Mouse (Mus musculus) heart, postnatal 0 days (tissue): ENCODE data around the gene Foxj3. TPM values are rescaled to one million over a fixed set of nuclear protein-coding genes. Genes with fewer than 3 reads are reported as not detected.

Experiments used
- ATAC-seq: fragments of 200-750 bp; cut with Nextera tagmentation; 2 replicates; pipeline ENCODE4 v1.8.0; 2017; ENCODE audit warnings: low read depth, moderate number of reproducible peaks, moderate library complexity; ENCODE audit not compliant: insufficient read depth
- DNase-seq: peaks from one replicate; pipeline ENCODE4 v3.0.0-alpha.2; 2016; ENCODE audit warnings: low spot score
- H3K27ac ChIP-seq: fragments of 300-500 bp; sonication (generic); 2 replicates; pipeline ENCODE4 v1.5.1; 2014; ENCODE audit warnings: low read depth, mild to moderate bottlenecking
- H3K27me3 ChIP-seq: fragments of 300-500 bp; sonication (generic); 2 replicates; pipeline ENCODE4 v1.6.1; 2014; ENCODE audit warnings: low read length, mixed read lengths; ENCODE audit not compliant: control insufficient read depth, insufficient read depth
- H3K36me3 ChIP-seq: fragments of 300-500 bp; sonication (generic); replicated peaks from 2 replicates; pipeline ENCODE4 v1.6.1; 2014; ENCODE audit warnings: low read length, mixed read lengths; ENCODE audit not compliant: control insufficient read depth, insufficient read depth
- H3K4me1 ChIP-seq: fragments of 300-500 bp; sonication (generic); 2 replicates; pipeline ENCODE4 v1.6.1; 2014; ENCODE audit warnings: antibody characterized with exemption; ENCODE audit not compliant: control insufficient read depth, insufficient read depth
- H3K4me2 ChIP-seq: fragments of 300-500 bp; sonication (generic); 2 replicates; pipeline ENCODE4 v1.6.1; 2014; ENCODE audit warnings: low read depth, mild to moderate bottlenecking, low read length, moderate library complexity
- H3K4me3 ChIP-seq: fragments of 300-500 bp; sonication (generic); 2 replicates; pipeline ENCODE4 v1.5.1; 2014; ENCODE audit warnings: low read depth, low read length
- H3K9ac ChIP-seq: fragments of 300-500 bp; sonication (generic); replicated peaks from 2 replicates; pipeline ENCODE4 v1.6.1; 2014; ENCODE audit warnings: low read depth, low read length, mixed read lengths
- H3K9me3 ChIP-seq: fragments of 300-500 bp; sonication (generic); replicated peaks from 2 replicates; pipeline ENCODE4 v1.6.1; 2016; ENCODE audit warnings: low read length; ENCODE audit not compliant: control insufficient read depth
- CTCF ChIP-seq: IDR thresholded peaks from 2 replicates; pipeline ENCODE4 v1.5.1; 2016; ENCODE audit warnings: antibody characterized with exemption, control low read depth, low read depth
- EP300 ChIP-seq: IDR thresholded peaks from 2 replicates; pipeline ENCODE4 v1.6.1; 2016; ENCODE audit warnings: antibody characterized with exemption, low read depth
- WGBS: fragments of 180-500 bp; shearing (Covaris S2); extraction: QIAGEN DNeasy Blood & Tissue Kit; methylation state at CpG from one replicate; pipeline ENCODE4 v1.1.7; 2014; 5-methylcytosine and 5-hydroxymethylcytosine counted together
- polyA plus RNA-seq: library from polyadenylated mRNA; unstranded; fragments of >200 nt; fragmentation: Nextera tagmentation; extraction: Ambion mirVana; gene quantifications from 2 replicates; pipeline ENCODE4 v1.2.1, GENCODE M21; 2015
- total RNA-seq: library from RNA; depleted of rRNA; stranded (reverse); fragments of >200 nt; gene quantifications from 2 replicates; pipeline ENCODE4 v1.2.3, GENCODE M21; 2014; ENCODE audit warnings: low replicate concordance; rRNA removed

Foxj3 gene
- total and polyA plus RNA-seq, 2 experiments from 2014 or later = 10.7 to 16.6 TPM

DNA sequence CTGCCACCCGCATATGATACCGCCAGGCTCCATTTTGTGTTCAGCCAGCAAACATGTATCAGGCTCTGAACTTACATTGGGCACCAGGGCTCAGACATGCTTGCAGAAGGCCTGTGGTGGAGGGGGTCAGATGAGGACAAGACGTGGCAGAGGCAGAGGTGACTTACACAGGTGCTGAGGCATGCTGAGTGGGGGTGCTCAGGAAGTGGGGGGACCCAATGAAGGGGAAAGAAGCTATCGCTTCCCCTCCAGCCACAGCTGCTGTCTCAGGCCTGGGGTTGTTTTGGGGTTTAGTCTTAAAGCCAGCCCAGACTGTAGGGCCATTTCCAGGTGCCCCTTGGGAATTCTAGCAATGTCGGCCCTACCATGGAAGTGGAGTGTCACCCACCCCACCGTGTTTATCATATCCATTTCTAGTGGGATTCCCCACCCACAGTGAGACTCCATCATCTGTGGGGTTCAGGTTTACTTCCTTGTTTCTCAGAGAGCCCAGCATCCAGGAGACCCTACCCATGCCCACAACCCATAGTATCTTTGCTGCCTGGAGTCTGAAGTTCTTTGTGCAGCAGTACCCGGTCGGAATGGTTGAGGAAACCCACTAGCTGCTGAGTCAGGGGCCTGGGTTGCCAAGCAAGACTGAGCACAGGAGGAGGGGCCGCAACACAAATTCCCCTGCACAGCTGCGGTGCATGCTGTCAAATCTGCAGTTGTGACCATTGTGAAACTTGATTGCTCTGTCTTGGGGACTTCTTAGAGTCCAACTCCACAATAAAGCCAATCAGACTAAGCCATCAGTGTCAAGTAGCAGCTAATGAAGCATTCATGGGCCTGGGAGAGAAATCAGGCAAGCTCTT lies 132.8 kb downstream of the Foxj3 start:
- Histone ChIP-seq H3K27me3 (no peaks in the 10 kb centered on the region), H3K36me3 (no peaks in the 10 kb centered on the region), H3K9me3 (no peaks in the 10 kb centered on the region), H3K4me1 (peaks cover 19% of the 10 kb centered on the region), H3K4me3 (no peak overlapping the region), H3K9ac (no peak overlapping the region), H3K27ac (no peak overlapping the region), H3K4me2 (no peak overlapping the region)
- DNase-seq (no peak), ATAC-seq (no peak)
- no peak for TF ChIP-seq EP300
- no peak for TF ChIP-seq CTCF
- WGBS = 77% methylated on average over 10 of the region's 10 CpGs

DNA sequence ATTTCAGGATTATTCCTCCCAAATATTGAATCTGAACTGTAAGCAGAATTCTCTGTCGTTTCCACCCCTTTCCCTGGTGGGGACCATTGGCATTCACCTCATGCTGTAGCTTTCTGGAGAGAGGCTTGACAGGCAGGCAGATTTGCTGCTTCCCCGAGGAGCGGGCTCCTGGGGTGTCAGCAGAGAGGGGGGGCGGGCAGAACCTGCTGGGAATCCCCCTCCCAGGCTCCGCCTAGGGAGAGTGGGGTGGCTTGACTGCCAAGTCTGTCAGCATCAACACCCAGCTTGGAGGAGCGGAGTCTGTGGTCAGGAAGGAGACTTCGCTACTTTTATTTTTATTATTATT lies 133.4 kb downstream of the Foxj3 start:
- Histone ChIP-seq H3K4me3 (no peak overlapping the region), H3K9ac (no peak overlapping the region), H3K9me3 (no peaks in the 10 kb centered on the region), H3K4me1 (peaks cover 15% of the 10 kb centered on the region), H3K4me2 (no peak overlapping the region), H3K36me3 (no peaks in the 10 kb centered on the region), H3K27ac (no peak overlapping the region), H3K27me3 (no peaks in the 10 kb centered on the region)
- ATAC-seq (no peak), DNase-seq (no peak)
- WGBS = 70% methylated on average over 7 of the region's 7 CpGs
- no peak for TF ChIP-seq CTCF
- TF ChIP-seq EP300 = no peak

- 74% methylated on average over 6 of the region's 6 CpGs for WGBS
- no peak overlapping the region for H3K4me3 ChIP-seq
- no peaks in the 10 kb centered on the region for H3K27me3 ChIP-seq
- no peaks in the 10 kb centered on the region for H3K36me3 ChIP-seq
- DNase-seq (no peak), ATAC-seq (no peak)
- no peak overlapping the region for H3K9ac ChIP-seq
- peaks cover 12% of the 10 kb centered on the region for H3K4me1 ChIP-seq
- H3K4me2 ChIP-seq = no peak overlapping the region
- H3K9me3 ChIP-seq = no peaks in the 10 kb centered on the region
- TF ChIP-seq CTCF = no peak
- TF ChIP-seq EP300 = no peak
- H3K27ac ChIP-seq = no peak overlapping the region
Measured at GRCm38 (mm10) chr4:119670736-119671135, 133.9 kb downstream of the Foxj3 start.

GRCm38 (mm10) chr4:119671164-119671563 lies 134.4 kb downstream of the Foxj3 start:
- no peak overlapping the region for H3K4me3 ChIP-seq
- no peak overlapping the region for H3K9ac ChIP-seq
- H3K4me2 ChIP-seq = no peak overlapping the region
- no peak for TF ChIP-seq EP300
- TF ChIP-seq CTCF = no peak
- ATAC-seq = no peak
- no peak overlapping the region for H3K27ac ChIP-seq
- no peak for DNase-seq
- H3K36me3 ChIP-seq = no peaks in the 10 kb centered on the region
- 64% methylated on average over 9 of the region's 9 CpGs for WGBS
- peaks cover 7% of the 10 kb centered on the region; the same call in 1 of the 2 replicates for H3K4me1 ChIP-seq
- H3K9me3 ChIP-seq = no peaks in the 10 kb centered on the region
- H3K27me3 ChIP-seq = no peaks in the 10 kb centered on the region

DNA sequence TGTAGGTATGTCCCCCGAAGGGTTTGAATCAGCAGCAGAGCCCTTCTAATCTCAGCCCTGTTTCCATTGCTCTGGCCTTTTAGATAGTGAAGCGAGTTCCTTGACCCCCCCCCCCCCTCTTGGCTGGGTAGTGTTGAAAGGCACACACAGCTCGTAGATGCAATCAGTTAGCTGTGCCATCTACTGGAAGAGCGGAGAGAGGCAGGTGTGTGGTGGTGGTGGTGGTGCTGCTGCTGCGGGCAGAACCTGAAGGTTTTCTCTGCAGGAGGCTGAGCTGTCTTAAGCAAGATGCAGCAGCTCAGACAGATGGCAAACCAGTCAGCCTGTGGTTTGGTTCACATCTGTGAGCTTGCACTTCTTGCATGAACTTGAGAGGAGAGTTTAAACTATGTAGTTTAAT lies 135.9 kb downstream of the Foxj3 start:
- no peak overlapping the region; the same call in 1 of the 2 replicates for H3K9ac ChIP-seq
- peak; percentile 12 for DNase-seq
- H3K4me1 ChIP-seq = 0 out of 2 replicates have a peak, but pooled peaks cover 5% of the 10 kb centered on the region
- H3K27ac ChIP-seq = no peak overlapping the region
- WGBS = 19% methylated on average over 5 of the region's 5 CpGs
- no peaks in the 10 kb centered on the region for H3K27me3 ChIP-seq
- no peaks in the 10 kb centered on the region for H3K9me3 ChIP-seq
- no peak overlapping the region for H3K4me3 ChIP-seq
- no peak overlapping the region for H3K4me2 ChIP-seq
- TF ChIP-seq CTCF (peak; percentile 43), EP300 (no peak)
- H3K36me3 ChIP-seq = no peaks in the 10 kb centered on the region
- ATAC-seq = no peak

Other genes starting within 250 kb of the Foxj3 start
- 292 and 309 TPM in 2 replicates for gene Ybx1, start 242.4 kb upstream of the Foxj3 start, total RNA-seq
- gene Ybx1, start 242.4 kb upstream of the Foxj3 start, polyA plus RNA-seq = 515 and 546 TPM in 2 replicates
- 15.2 and 31.1 TPM in 2 replicates for gene Ppih, start 216.5 kb upstream of the Foxj3 start, total RNA-seq
- gene Ppih, start 216.5 kb upstream of the Foxj3 start, polyA plus RNA-seq = 21.5 and 26.0 TPM in 2 replicates
- gene Ccdc30, start 121.5 kb upstream of the Foxj3 start, total RNA-seq = not detected in 2 replicates
- gene Ccdc30, start 121.5 kb upstream of the Foxj3 start, polyA plus RNA-seq = 2.1 and 2.3 TPM in 2 replicates
- 17.4 and 22.5 TPM in 2 replicates for gene Ppcs, start 114.6 kb upstream of the Foxj3 start, total RNA-seq
- gene Ppcs, start 114.6 kb upstream of the Foxj3 start, polyA plus RNA-seq = 39.3 and 40.0 TPM in 2 replicates
- gene Zmynd12, start 114.2 kb upstream of the Foxj3 start, total RNA-seq = not detected in 2 replicates
- gene Zmynd12, start 114.2 kb upstream of the Foxj3 start, polyA plus RNA-seq = 0.21 and 0.37 TPM in 2 replicates
- 5.7 and 6.4 TPM in 2 replicates for gene Rimkla, start 44.4 kb upstream of the Foxj3 start, total RNA-seq
- 2.8 and 3.0 TPM in 2 replicates for gene Rimkla, start 44.4 kb upstream of the Foxj3 start, polyA plus RNA-seq
- gene Frg2f1, start 2.5 kb downstream of the Foxj3 start, total RNA-seq = 3.6 and 6.7 TPM in 2 replicates
- gene Frg2f1, start 2.5 kb downstream of the Foxj3 start, polyA plus RNA-seq = 4.7 and 6.5 TPM in 2 replicates
- not detected in 2 replicates for gene Guca2a, start 100.7 kb downstream of the Foxj3 start, total RNA-seq
- gene Guca2a, start 100.7 kb downstream of the Foxj3 start, polyA plus RNA-seq = 0.29 and 0.42 TPM in 2 replicates
- gene Guca2b, start 122.0 kb downstream of the Foxj3 start, total RNA-seq = not detected in 2 replicates
- not detected in 2 replicates for gene Guca2b, start 122.0 kb downstream of the Foxj3 start, polyA plus RNA-seq
- 2.3 and 10.4 TPM in 2 replicates for gene Hivep3, start 196.8 kb downstream of the Foxj3 start, total RNA-seq
- gene Hivep3, start 196.8 kb downstream of the Foxj3 start, polyA plus RNA-seq = 5.8 and 6.6 TPM in 2 replicates